Mouse (Mus musculus): ENCODE measurements around the gene Phf11c. TPM values are rescaled to one million over a fixed set of nuclear protein-coding genes. Genes with fewer than 3 reads are reported as not detected.
"Not testable (repeated sequence)": the region's sequence is repeated elsewhere in the genome, so short reads cannot be mapped to it uniquely, and the experiment has no call there.

Phf11c gene
- polyA plus RNA-seq, 1 experiment from 2014 or later, result 1.0 TPM

DNA sequence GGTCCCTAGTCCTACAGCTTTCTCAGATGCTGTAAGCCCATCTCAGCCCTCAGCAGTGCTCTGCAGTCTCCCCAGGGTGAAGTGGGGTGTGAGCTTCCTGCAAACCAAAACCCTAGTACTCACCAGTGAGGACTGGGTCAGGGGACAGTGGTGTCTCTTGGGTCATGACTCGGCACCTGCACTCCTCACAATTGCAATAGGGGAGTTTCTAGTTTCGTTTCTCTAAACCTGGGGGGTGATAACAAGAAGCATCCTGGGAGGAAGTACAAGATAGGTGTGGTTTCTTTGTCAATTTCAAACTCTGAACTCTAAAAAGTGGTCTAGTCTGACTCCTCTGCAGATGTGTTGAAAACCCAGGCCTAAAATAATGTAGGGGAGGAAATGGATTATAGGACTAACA is 1.8 kb upstream of the Phf11c start:
- 88% methylated on average over 2 of the region's 2 CpGs for WGBS
- DNase-seq (ENCODE audit: low spot score), result no peak
- Histone ChIP-seq H3K36me3 (replicated peaks) (peaks cover 19% of the 10 kb centered on the region), H3K27ac (replicated peaks) (no peak overlapping the region), H3K4me1 (no peaks in the 10 kb centered on the region), H3K27me3 (replicated peaks; ENCODE audit: low read depth, poor library complexity, severe bottlenecking) (no peaks in the 10 kb centered on the region), H3K4me3 (no peak overlapping the region), H3K9me3 (no peaks in the 10 kb centered on the region)

DNA sequence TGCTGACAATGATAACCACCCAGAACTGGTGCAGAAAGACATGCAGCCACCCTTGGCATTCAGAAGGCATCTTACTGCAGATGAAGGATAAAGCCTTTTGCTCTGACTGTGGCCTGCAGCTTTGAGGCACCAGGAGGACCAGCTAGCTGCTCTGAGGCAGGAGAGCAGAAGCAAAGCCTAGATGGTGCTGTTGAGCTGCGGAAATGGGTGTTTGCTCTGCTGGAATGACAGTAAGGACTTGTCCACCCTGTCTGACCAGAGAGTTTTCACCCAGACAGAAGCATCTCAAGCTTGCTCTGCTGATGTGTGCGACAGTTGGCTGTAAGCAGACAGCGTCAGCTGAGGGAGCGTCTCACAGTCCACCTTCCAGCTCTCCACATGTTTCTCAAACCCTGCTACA is 5.0 kb downstream of the Phf11c start:
- 63% methylated on average over 4 of the region's 4 CpGs for WGBS
- H3K9me3 ChIP-seq; H3K4me1 ChIP-seq; H3K27me3 ChIP-seq (replicated peaks; ENCODE audit: low read depth, poor library complexity, severe bottlenecking); H3K4me3 ChIP-seq; H3K36me3 ChIP-seq (replicated peaks); H3K27ac ChIP-seq (replicated peaks); DNase-seq (ENCODE audit: low spot score): not testable (repeated sequence)

DNA sequence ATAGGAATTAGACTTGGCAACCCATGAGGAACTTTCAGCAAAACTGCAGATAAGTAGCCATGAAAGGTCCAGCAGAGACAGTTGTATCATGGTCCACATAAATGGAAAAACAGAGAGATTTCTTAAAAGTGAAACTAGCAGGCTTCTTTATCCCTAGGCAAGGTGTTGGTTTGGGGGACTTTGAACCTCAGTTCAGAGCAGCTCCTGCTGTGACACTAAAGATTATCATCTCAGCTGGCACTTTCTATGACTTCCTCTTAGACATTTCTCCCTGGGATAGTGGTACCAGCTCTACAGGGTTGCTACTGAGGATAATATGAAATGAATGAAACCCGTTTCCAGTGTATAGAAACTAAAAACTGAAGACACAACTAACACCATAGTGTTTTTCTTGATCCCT is 5.6 kb downstream of the Phf11c start:
- DNase-seq (ENCODE audit: low spot score), result no peak
- no peak overlapping the region for H3K27ac ChIP-seq (replicated peaks)
- no peaks in the 10 kb centered on the region for H3K36me3 ChIP-seq (replicated peaks)
- H3K4me1 ChIP-seq, result no peaks in the 10 kb centered on the region
- H3K4me3 ChIP-seq, result no peak overlapping the region
- no peaks in the 10 kb centered on the region for H3K9me3 ChIP-seq
- 67% methylated on average over 1 of the region's 1 CpGs for WGBS
- no peaks in the 10 kb centered on the region for H3K27me3 ChIP-seq (replicated peaks; ENCODE audit: low read depth, poor library complexity, severe bottlenecking)

DNA sequence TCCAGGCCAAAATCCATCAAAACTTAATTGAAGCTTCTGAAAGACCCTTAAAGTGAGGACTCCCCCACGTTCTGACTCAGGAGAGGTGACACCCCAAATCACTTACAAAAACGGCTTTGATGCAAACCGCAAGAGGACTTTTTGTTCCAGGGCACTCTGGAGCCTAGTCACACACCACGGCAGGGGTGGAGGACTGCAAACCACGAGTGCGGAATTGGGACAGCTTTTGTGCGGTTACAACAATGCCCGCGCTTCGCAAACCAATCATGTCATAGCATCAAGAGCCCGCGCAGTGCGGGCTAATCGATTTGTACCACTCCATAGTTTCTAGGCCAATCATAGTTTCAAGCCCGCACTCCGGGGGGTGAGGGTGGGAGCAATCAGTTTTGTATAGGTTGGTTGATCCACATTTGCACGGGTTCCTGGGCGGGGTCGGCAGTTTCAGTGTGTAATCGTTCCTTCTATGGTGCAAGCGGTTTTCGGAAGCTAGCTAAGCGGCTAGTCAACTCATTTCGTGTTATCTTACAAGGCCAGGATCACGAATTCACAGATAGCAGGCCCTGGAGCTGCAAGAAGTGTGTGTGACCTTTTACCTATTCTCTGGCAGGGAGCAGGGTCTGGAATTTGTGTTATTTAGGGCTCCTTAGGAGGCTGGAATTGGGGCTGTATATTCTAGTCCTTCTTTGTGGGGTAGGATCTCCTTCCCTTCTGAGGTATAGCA is 24.7 kb downstream of the Phf11c start:
- Histone ChIP-seq H3K27me3 (replicated peaks; ENCODE audit: low read depth, poor library complexity, severe bottlenecking) (no peaks in the 10 kb centered on the region), H3K4me3 (no peak overlapping the region), H3K4me1 (peaks cover 3% of the 10 kb centered on the region; the same call in 1 of the 2 replicates), H3K36me3 (replicated peaks) (no peaks in the 10 kb centered on the region), H3K27ac (replicated peaks) (no peak overlapping the region), H3K9me3 (peaks cover 12% of the 10 kb centered on the region; the same call in 1 of the 2 replicates)
- 93% methylated on average over 25 of the region's 25 CpGs for WGBS
- DNase-seq (ENCODE audit: low spot score), result no peak

DNA sequence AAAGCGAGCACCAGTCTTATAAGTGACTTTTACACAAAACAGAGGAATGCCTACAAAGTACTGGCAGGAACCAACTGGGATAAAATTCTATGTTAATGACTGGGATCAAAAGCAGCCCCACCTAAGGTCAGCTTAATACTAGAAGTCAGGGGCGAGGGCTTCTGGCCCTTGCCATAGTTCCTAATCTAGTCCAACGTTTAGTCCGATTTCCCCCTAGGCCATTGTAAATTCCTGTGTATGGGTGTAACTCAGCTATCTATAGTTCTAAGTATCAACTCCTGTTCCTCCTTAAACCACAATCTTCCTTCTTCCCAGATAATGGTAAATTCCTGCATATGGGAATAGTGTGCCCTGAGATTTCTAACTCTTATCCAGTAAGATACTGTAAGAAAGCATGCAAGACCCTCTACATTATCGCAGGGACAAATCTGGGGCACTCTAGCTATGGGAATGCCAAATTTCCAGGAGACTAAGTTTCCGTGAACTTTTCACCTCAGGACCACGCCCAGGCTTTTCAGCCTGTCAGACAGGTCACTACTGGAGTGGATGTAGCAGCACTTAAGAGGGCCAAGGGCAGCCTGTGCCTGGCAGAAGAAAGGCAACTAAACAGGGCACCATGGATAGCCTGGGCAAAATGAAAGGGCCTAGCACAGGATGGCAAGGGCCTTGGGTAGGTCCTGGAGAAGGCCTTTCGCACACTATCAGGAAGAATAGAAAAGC is 28.6 kb downstream of the Phf11c start:
- H3K27me3 ChIP-seq (replicated peaks; ENCODE audit: low read depth, poor library complexity, severe bottlenecking), result no peaks in the 10 kb centered on the region
- peaks cover 10% of the 10 kb centered on the region; the same call in 1 of the 2 replicates for H3K9me3 ChIP-seq
- 82% methylated on average over 8 of the region's 8 CpGs for WGBS
- H3K4me3 ChIP-seq, result no peak overlapping the region
- DNase-seq (ENCODE audit: low spot score), result no peak
- no peaks in the 10 kb centered on the region for H3K36me3 ChIP-seq (replicated peaks)
- peaks cover 3% of the 10 kb centered on the region; the same call in 1 of the 2 replicates for H3K4me1 ChIP-seq
- H3K27ac ChIP-seq (replicated peaks), result no peak overlapping the region

DNA sequence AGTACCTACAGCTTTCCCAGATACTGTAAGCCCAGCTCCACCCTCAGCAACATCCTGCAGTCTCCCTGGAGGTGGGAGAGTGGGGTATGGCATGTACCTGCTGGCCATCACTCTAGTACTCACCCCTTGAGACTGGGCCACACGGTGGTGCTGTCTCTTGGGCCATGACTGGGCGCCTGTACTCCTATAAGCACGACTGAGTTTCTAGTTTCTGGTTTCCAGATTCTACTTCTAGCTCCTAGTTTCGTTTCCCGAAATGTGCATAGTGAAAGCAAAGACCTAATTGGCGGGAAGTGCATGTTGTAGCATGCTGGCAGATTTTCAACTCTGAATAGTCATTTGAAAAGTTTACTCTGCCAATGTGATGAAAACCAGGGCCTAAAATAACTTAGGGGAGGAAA is 29.9 kb downstream of the Phf11c start, which contains the start of gene Phf11d:
Phf11d (minus strand) TSS at position 227 of the 401 bp plus-strand sequence.
- no peak for DNase-seq (ENCODE audit: low spot score)
- 77% methylated on average over 6 of the region's 6 CpGs for WGBS
- Histone ChIP-seq H3K4me3 (no peak within 1 kb of the TSS), H3K27ac (replicated peaks) (no peak within 1 kb of the TSS), H3K36me3 (replicated peaks) (no peaks in the 10 kb centered on the region), H3K27me3 (replicated peaks; ENCODE audit: low read depth, poor library complexity, severe bottlenecking) (no peaks in the 10 kb centered on the region), H3K9me3 (no peaks in the 10 kb centered on the region), H3K4me1 (peaks cover 3% of the 10 kb centered on the region; the same call in 1 of the 2 replicates)

DNA sequence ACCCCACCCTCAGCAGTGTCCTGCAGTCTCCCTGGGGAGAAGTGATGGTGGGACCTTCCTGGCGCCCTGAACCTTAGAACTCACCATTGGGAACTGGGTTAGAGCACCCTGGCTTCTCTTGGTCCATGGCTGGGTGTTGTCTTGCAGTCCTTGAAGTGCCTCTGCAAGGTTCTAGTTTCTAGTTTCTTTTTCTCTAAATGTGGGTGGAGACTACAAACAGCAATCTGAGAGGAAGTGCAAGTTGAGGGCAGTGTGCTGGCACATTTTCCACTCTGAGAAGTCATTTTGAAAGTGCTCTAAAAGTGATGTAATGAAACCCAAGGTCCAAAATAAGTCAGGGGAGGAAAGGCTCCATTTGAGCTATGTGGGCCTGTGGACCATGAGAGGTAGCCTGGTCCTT is 54.0 kb downstream of the Phf11c start, which contains the start of gene Phf11b:
Phf11b (minus strand) TSS at position 163 of the 400 bp plus-strand sequence.
- not testable (repeated sequence) for H3K9me3 ChIP-seq; H3K36me3 ChIP-seq (replicated peaks); H3K27me3 ChIP-seq (replicated peaks; ENCODE audit: low read depth, poor library complexity, severe bottlenecking); H3K4me1 ChIP-seq; H3K4me3 ChIP-seq; DNase-seq (ENCODE audit: low spot score); H3K27ac ChIP-seq (replicated peaks)
- WGBS, result 67% methylated on average over 1 of the region's 1 CpGs

DNA sequence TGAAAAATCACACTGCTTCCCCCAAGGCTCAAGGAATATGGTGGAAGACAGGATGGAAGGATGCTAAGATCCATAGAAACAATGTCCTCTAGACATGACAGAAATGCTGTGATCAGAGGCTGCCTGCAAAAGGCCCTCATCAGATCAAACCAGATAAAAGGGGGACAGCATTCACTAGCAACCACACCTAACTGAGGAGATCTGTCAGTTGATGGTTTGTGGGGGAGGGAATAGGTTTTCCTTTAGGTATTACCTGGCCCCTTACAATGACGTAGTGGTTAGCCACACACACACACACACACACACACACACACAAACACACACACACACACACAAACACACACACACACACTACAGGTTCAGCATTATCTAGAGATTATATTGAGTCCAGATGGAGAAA is 55.6 kb downstream of the Phf11c start:
- no peak for DNase-seq (ENCODE audit: low spot score)
- WGBS, result 100% methylated on average over 1 of the region's 1 CpGs
- H3K27me3 ChIP-seq (replicated peaks; ENCODE audit: low read depth, poor library complexity, severe bottlenecking), result no peaks in the 10 kb centered on the region
- H3K27ac ChIP-seq (replicated peaks), result no peak overlapping the region
- H3K4me3 ChIP-seq, result no peak overlapping the region
- H3K4me1 ChIP-seq, result no peaks in the 10 kb centered on the region
- no peaks in the 10 kb centered on the region for H3K36me3 ChIP-seq (replicated peaks)
- H3K9me3 ChIP-seq, result no peaks in the 10 kb centered on the region

DNA sequence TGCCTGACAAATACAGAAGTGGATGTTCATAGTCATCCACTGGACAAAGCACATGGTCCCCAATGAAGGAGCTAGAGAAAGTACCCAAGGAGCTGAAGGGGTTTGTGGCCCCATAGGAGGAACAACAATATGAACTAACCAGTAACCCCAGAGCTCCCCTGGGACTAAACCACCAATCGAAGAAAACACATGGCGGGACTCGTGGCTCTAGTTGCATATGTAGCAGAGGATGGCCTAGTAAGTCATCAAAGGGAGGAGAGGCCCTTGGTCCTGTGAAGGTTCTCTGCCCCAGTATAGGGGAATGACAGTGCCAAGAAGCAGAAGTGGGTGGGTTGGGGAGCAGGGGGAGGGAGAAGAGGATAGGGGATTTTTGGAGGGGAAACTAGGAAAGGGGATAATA is 59.1 kb downstream of the Phf11c start:
- 81% methylated on average over 3 of the region's 3 CpGs for WGBS
- H3K27ac ChIP-seq (replicated peaks); DNase-seq (ENCODE audit: low spot score); H3K4me1 ChIP-seq; H3K27me3 ChIP-seq (replicated peaks; ENCODE audit: low read depth, poor library complexity, severe bottlenecking); H3K9me3 ChIP-seq; H3K4me3 ChIP-seq; H3K36me3 ChIP-seq (replicated peaks): not testable (repeated sequence)

Other genes with a start within 250 kb of the Phf11c start
- not detected in 2 replicates for gene Gm5142, start 216.6 kb downstream of the Phf11c start, polyA plus RNA-seq (2016; fragmentation: Nextera tagmentation; extraction: Ambion mirVana)
- gene Rcbtb1, start 194.2 kb downstream of the Phf11c start, polyA plus RNA-seq (2016; fragmentation: Nextera tagmentation; extraction: Ambion mirVana), result 121 and 123 TPM in 2 replicates
- not detected in 2 replicates for gene Gm6904, start 135.2 kb downstream of the Phf11c start, polyA plus RNA-seq (2016; fragmentation: Nextera tagmentation; extraction: Ambion mirVana)
- gene Phf11a, start 97.9 kb downstream of the Phf11c start, polyA plus RNA-seq (2016; fragmentation: Nextera tagmentation; extraction: Ambion mirVana), result not detected in 2 replicates
- gene Phf11b, start 54.0 kb downstream of the Phf11c start, polyA plus RNA-seq (2016; fragmentation: Nextera tagmentation; extraction: Ambion mirVana), result 0.21 TPM in 1 of 2 replicates, not detected in the other
- gene Phf11d, start 29.9 kb downstream of the Phf11c start, polyA plus RNA-seq (2016; fragmentation: Nextera tagmentation; extraction: Ambion mirVana), result 0.16 and 0.23 TPM in 2 replicates
- 11.1 and 13.5 TPM in 2 replicates for gene Setdb2, start 45.5 kb upstream of the Phf11c start, polyA plus RNA-seq (2016; fragmentation: Nextera tagmentation; extraction: Ambion mirVana)
- 44.9 and 45.7 TPM in 2 replicates for gene Cab39l, start 45.6 kb upstream of the Phf11c start, polyA plus RNA-seq (2016; fragmentation: Nextera tagmentation; extraction: Ambion mirVana)
- gene Cdadc1, start 202.6 kb upstream of the Phf11c start, polyA plus RNA-seq (2016; fragmentation: Nextera tagmentation; extraction: Ambion mirVana), result 24.7 and 28.9 TPM in 2 replicates
- 26.1 and 29.8 TPM in 2 replicates for gene Shisa2, start 229.9 kb upstream of the Phf11c start, polyA plus RNA-seq (2016; fragmentation: Nextera tagmentation; extraction: Ambion mirVana)

All from embryonic facial prominence, embryonic 10.5 days (tissue).